Mouse (Mus musculus) T-helper 1 cell (primary cell): ENCODE results near the gene Gm28729.
"Not testable (repeated sequence)": the region's sequence is repeated elsewhere in the genome, so short reads cannot be mapped to it uniquely, and the experiment has no call there.

Experiments used
- in situ Hi-C: fragments of 300-600 bp; cut with MboI, MseI; formaldehyde crosslinking; loops from one replicate; pipeline ENCODE4 v1.15.1; 2025; ENCODE audit warnings: high pct_unique_total_duplicates

Gm28729 gene

DNA sequence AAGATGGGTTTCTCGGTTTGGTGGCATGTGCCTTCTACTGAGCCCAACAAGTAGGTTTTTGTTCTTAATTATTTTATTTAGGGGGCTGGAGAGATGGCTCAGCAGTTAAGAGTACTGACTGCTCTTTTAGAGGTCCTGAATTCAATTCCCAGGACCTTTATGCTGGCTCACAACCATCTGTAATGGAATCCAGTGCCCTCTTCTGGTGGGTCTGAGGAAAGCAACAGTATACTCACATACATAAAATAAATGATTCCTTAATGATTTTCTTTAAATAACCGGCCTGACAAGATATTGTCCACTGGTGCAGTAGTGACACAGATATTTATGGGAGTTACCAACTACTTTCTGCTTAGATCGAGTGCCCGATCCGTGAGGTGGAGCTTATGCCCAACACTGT lies 1.9 kb downstream of the Gm28729 start:
- in situ Hi-C loops = no loop called here

DNA sequence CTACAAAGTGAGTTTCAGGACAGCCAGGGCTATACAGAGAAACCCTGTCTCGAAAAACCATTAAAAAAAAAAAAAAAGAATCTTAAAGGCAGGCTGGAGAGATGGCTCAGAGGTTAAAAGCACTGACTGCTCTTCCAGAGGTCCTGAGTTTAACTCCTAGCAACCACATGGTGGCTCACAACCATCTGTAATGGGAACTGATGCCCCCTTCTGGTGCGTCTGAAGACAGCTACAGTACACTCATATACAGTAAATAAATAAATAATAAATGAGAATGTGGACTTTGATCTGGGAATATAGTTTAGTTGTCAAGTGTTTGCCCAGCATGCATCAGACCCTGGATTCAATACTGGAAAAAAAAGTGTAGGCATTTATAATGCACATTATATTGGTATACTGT lies 3.5 kb downstream of the Gm28729 start:
- in situ Hi-C loops = not testable (repeated sequence)

DNA sequence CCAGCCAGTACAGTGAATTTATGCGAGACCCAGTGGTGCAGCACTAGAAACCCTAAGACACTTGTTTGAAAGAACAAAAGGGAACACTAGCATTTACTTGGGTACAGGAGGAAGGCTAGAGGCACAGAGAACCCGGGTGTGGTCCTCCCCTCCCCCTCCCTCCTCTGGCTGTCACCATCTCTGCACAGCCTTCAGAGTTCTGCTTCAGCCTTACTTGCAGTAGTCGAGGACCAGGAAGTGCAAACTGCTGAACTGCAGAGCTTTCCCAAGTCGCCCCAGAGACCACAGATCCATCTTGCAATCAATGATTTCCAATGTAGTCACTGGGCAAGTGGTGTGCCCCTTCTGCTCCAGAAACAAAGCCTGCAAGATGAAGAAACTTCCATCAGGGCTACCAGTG lies 7.6 kb downstream of the Gm28729 start:
- in situ Hi-C loops = no loop called here

DNA sequence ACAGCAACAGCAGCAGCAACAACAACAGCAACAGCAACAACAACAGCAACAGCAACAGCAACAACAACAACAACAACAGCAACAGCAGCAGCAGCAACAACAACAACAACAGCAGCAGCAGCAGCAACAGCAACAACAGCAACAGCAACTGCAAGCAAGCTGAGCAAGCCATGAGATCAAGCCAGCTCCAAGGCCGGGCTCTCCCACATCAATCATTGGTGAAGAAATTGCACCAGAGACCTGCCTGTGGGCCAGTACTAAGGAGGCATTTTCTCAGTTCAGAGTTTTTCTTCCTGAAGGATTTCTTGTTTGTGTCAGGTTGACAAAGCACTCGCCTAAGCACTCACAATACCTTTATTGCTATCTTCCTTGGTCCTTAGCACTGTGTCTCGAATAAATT lies 8.3 kb downstream of the Gm28729 start:
- in situ Hi-C loops = no loop called here

DNA sequence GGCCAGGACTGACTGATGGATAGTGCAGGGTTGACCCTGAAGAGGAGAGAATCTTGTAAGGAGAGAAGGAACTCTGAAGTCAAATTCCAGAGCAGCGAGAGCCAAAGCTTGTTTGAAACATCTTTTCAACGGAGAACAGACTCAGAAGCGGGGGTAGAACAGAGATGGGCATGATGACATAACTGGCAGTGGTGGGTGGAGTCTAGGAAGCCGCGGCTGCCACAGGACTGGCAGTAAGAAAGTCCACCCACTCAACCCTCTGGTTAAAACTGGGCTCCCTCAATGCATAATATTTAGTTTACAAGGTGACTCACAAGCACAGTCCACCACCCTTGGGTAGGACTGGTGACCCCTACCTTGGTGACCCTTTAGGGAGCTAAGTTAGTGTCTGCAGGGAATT lies 9.3 kb downstream of the Gm28729 start:
- in situ Hi-C loops = no loop called here

DNA sequence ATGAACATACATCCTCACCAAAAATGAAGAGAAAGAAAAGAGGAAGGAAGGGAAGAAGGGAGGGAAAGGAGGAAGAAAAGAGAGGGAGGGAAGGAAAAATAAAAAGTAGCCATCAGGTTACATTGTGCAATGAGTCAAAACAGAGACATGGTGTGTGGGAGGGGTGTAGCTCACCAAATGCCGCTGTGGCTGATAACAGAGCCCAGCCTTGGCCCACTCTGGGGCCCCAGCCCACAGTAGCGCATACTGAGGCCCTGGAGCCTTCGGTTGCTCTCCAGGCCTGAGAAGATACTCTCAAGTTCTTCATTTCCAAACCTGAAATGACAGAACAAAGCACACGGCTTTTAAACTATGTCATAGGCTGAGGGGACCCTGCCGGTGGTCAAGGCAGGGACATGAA lies 10.8 kb downstream of the Gm28729 start:
- in situ Hi-C loops = no loop called here

DNA sequence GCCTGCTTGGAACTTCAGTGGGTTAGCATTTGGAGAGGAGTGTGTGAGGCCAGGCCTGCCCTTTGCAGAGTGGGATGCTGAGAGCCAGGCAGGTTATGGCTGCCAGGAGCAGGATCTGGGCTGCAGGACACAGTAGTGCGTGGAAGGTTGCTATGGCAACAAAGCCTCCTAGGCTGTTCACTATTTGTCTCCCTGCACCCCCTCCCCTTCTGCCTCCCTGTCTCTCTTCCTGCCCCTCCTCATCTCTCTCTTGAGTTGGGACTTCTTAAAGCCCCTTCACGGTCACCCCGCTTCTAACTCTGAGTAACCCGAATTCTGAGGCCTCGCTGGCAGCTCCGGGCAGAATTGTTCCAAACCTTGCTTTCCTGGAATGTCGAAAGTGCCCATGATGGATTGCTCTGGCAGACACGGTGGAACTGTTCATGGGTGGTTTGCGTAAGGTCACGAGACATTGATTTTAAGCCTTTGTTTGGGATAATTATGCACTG lies 19.0 kb downstream of the Gm28729 start:
- in situ Hi-C loops = no loop called here

DNA sequence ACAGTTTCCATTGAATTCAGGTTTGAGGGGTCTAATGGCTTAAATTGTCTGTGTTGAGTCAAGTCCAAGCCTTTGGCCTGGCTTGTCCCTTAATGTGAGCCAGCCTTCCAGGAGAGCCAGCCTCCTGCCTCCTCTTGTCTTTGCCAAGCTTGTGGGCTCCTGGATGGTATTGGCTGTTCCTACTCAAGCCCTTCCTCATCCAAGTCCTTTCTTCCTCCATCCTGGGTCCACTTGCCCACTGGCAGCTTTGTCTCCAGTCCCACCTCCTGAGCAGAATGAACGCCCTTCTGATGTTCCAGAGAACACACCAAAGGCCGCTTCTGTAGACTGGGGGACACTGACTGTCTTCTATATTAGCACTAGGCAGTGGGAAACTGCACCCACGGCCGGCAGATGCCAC lies 19.9 kb downstream of the Gm28729 start:
- in situ Hi-C loops = no loop called here

DNA sequence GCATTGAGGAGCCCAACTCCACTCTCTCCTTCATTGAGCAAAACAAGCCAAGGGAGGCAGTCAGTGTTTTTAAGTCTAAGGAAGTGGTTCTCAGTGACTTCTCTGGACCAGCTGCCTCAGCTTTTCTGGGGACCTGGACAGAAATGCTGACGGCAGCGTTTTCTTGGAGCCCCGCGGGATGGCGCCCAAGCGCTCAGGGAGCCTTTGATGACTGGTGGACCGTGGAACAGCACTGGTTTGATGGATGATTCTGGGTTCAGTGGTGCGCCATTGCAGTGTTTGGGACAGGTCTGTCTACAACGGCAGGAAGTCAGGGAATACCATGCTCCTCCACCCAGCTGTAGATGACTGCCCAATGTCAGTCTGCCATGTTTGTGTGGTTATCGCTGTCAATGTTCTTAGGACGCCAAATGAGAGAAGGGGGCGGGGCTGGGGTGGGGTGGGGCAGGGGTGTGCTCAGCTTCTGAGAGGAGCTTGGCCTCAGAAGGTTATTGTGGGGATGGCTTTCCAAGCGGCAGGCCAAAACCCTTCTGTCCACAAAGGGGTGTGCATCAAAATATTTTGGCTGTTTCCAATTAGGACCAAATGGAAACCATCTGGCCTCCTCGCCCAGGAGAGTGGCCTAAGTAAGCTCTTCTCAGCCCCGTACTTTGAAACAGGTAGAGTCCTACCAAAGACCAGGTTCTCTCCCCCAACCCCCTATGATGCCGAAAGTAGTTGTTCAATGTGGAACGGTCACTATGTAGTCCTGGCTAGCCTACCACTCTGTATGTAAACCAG lies 20.8 kb downstream of the Gm28729 start:
- in situ Hi-C loops = no loop called here

DNA sequence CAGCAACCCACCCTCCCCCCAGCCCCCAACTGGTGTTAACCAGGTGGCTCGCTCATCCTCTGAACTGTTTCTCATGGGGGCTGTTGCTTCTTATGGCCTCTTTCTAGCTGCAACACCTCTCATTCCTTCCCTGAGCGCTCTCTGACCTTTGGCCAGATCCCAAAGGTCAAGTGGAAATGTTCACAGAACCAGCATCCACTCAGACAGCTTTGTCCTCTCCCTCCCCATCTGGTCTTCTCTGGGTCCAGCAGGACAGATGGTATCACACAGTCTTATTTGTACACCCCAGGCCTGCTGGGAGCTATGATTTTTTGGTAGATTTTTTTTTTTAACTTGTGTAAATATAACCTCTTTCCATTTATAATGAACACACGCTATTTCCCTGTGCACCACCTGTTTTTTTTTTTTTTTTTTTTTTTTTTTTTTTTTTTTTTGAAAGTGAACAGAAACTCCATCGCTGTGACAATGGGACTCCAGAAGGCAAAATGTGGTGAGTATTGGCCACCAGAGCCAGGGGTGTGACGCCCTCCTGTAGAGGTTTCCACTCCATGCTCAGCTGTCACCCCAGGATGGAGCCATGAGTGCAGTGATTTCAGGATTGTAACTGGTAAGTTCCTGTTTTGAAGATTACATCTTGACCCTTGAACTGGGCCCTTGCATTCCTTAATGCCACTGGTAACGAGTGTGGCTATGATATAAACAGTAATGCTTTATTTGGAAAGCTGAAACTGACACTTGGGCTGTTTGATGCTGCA lies 22.0 kb downstream of the Gm28729 start:
- in situ Hi-C loops = no loop called here

DNA sequence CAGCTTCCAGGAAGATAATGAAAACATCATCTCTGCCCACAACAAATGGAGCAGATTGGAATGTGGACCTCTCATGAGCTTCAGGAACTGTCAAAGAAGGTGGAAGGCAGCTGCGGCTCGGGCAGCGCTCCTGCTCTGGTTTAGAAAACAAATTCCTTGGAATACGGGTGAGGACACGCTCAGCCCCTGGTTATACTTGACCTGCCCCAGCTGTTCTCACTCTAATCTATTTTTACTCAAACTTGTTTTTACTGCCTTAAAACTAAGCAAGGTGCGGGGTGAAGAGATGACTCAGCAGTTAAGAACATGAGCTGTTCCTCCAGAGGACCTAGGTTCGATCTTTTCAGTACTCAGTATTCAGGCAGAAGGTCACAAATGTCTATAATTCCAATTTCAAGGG lies 23.8 kb downstream of the Gm28729 start:
- in situ Hi-C loops = no loop called here

DNA sequence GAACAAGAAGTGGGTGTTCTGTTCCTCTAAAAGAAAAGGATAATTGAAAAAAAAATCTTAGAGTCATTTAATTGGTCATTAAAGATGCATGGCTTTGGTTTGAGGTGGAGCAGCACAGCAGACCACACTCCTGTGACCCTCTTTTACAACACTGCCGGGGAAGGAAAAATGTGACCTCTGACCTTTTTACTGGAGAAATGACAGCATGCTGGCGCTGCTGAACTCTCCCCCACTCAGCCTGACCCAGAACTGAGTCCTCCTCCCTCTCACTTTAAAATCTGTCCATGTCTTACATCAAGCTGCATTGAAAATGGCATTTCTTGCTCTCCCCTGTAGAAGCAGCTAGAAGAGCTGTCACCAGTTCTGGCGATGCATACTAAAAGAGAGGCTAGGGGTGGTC lies 31.9 kb downstream of the Gm28729 start:
- in situ Hi-C loops = loop anchor here (5.0 kb wide), 1 partner anchor 206 kb away; no protein-coding TSS in a partner anchor

DNA sequence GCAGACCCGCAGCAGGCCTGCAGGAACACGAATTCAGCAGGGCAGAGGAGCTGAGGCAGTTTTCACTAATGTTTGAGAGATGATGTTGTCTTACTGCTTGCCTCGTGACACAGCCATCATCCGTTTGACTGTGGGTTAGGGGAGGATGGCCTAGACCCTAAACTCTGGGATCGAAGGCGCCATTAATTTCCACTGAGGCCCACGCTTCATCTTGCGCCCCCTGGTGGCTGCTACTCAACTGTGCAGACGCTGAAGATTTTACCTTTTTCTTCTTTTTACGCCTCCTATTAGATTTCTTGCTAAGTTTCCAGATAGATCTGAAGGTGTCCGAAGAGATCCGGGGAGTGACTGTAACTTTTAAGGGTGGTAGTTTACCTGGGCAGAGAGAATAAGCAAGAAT lies 33.3 kb downstream of the Gm28729 start:
- in situ Hi-C loops = loop anchor here (5.0 kb wide), 1 partner anchor 205 kb away; no protein-coding TSS in a partner anchor

DNA sequence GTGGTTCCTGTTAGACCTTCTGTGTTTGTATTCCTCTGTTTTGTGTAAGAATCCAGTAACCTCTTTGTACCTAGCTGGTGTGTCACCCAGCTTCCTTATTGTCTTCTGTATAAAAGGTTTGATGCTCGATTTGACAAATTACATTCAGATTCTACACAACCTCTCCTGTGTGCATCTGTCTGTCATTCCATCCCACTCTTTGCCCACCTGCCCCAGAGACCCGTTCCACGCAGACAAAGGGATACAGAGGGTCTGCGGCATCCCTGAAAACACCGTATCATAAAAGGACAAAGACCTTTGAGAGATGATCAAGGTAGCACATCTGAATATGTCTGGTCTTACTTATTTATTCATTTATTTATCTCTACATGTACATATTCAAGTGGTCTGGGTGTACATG lies 37.2 kb downstream of the Gm28729 start:
- in situ Hi-C loops = not testable (repeated sequence)

DNA sequence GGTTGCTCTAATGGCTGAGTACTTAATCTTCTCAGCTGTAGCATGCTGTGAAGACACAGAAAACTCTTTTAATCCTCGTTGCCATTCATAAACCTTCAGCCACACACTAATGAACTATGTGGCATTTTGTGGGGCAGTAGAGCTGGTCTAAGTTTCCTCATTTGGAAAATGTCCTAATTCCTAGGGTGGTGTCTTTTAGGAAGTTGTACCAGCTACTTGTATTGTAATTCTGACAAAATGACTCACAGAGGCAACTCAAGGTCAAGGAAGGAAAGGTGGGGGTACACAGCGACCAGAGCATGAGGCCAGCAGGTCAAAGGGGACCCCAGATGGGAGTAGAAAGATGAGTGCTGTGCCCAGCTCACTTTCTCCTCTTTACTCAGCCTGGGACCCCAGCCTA lies 41.4 kb downstream of the Gm28729 start:
- in situ Hi-C loops = no loop called here

DNA sequence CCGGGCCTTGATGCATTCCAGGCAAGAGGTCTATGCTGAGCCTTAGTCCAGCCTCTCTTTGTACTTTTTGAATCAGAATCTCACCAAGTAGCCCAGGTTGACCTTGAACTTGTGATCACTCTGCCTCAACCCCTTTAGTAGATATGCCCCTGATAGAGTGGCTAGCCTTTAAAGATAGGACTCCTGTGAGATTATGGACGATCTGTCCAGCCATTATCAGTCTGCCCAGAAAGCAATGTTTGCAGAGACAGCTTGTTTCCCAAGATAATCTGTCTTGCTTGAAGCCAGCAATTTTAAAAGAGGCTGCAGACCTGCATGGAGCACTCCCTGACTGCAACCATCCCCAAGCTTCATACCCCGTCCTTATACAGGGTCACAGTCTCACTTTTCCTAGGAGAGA lies 42.0 kb downstream of the Gm28729 start:
- in situ Hi-C loops = no loop called here

DNA sequence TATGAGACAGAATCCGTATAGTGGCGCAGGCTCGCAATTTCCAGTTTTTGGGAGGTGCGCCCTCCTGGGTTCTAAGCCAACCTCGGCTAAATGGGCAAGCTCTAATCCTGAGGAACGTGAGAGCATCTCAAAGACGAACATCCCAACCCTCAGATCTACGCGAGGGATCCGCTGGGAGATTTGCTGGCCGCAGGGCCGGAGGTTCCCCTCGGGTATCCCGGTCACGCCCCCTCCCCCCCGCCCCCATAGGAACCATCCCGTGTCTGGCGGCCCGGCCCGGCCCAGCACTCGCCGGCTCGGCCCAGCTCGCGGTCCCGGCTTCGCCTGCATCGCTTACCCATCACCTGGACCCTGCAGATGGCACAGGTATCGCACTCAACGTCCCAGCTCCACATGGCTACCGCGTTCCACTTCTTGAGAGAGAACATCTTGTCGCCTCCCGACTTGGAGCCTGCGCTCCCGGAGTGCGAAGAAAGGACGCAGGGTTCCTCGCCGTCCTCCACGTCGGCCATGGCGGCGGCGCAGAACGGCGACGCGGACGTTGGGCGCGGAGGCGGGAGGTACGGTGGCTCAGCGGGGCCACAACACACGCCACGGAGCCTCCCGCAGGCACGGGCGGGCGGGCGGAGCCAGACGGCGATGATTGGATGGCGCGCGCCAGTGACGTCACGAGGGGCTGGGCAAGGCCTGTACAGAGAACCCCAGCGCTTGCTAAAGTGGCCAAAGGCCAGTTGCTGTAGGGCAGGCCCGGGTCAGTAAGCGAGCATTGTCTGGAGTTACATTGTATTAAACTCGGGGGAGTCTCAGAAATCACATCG lies 46.8 kb downstream of the Gm28729 start, which contains the start of gene Rnf7:
Gene Rnf7, minus strand, starts transcription at position 605 of the 818 bp plus-strand sequence.
- in situ Hi-C loops = no loop called here

DNA sequence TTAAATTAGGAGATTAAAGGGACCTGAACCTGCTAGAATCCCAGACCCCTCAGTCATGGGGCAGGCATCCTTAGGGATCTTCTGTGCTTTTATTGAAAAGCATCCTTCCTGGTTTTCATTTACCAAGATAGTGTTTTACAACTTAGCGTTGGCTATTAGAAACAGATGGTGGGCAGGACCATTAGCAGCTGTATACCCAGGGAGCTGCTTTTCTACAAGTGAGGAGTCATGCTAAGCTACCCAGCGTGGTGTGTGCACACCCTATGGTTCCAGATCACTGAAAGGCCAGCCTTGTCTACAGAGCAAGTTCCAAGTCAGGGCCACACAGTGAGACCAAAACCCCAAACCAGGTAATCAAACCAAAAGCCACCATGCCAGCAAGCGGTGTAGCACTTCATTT lies 52.7 kb downstream of the Gm28729 start:
- in situ Hi-C loops = no loop called here

DNA sequence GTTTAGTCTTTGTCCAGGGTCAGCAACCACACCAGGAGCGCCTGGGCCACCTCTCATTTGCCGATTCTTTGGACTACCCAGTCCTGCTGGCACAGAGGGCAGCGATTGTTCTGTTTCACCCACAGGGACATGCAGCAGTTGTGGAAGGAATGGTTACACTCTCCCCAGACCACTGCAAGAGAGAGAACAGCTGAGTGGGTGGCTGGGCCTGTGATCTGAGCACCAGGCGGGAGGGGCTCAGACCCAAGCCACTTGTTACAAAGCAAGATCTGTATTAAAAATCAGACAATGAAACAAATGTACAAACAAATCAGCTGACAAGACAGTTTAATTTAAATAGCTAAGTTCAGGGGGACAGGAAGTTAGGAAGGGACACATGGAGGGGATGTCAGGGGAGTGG lies 53.4 kb downstream of the Gm28729 start:
- in situ Hi-C loops = not testable (repeated sequence)

DNA sequence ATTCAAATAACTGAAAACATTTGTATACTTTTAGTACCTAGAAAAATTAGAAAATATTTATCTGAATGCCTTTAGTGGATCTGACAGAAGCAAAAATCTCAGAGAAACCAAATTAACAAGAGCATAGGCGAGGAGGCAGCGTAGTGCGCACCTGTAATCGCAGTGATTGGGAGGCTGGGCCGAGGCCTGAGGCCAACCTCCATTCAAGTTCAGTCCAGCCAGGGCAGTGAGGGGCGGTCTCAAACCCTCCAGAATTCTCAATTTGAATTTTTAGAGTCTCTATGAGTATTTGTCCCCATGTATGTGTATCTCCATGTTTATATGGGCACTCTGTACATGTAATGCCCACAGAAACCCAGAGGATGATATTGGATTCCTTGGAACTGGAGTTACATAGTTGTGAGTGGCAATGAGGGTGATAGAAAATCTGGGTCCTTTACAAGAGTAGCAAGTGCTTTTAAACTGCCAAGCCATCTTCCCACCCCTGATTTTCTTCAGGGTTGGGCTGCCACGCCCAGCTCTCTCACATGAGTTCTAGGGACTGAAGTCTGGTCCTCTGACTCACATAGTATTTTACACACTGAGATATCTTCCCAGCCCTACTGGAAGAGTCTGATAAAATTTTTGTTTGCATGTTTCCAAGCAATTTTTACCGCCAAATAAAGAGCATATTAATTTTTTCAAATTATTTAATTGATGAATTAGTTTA lies 54.6 kb downstream of the Gm28729 start:
- in situ Hi-C loops = no loop called here

DNA sequence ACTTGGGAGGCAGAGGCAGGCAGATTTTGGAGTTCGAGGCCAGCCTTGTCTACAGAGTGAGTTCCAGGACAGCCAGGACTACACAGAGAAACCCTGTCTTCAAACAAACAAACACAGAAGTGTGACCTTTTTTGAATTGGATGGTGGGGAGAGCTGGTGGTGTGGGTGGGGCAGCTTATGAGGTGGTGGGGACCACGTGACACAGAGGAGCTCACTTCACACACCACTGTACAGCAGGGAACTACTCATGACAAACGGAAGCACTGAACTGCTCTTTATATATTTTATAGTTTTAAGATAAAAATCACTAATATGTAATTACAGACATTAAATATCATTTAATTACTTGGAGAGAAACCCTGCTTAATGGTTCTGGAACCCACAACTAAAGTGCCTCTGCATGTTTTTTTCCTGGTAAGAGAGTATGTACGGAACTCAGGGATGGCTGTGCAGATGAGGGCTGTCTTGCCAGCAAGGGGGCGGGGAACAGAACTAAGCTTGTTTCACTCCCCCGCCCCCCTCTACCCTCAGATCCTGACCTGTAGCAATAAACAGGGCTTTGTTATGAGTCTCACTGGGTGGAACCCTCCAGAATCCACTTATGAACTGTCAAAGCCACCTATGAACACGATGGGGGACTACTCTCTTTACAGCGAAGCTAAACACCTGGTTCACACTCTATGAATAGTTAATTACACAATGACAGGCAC lies 55.4 kb downstream of the Gm28729 start:
- in situ Hi-C loops = no loop called here
